Mouse (Mus musculus): ENCODE data around the gene Hoxc10.

The Hoxc10 gene

GRCm38 (mm10) chr15:103015406-103016166 is 49.0 kb downstream of the Hoxc10 start:
- DNase-seq (ENCODE audit: low read depth, low spot score), result no peak
- Histone ChIP-seq H3K36me3 (ENCODE audit: control insufficient read depth, insufficient read depth, low read length, poor library complexity, severe bottlenecking) (no peaks in the 10 kb centered on the region), H3K27me3 (ENCODE audit: control insufficient read depth, insufficient read depth, low read length, poor library complexity, severe bottlenecking) (no peaks in the 10 kb centered on the region; the same call in 1 of the 2 replicates)

- Histone ChIP-seq H3K36me3 (ENCODE audit: control insufficient read depth, insufficient read depth, low read length, poor library complexity, severe bottlenecking) (no peaks in the 10 kb centered on the region), H3K27me3 (ENCODE audit: control insufficient read depth, insufficient read depth, low read length, poor library complexity, severe bottlenecking) (peaks cover 5% of the 10 kb centered on the region)
- DNase-seq (ENCODE audit: low read depth, low spot score), result no peak
These were observed 52.0 kb downstream of the Hoxc10 start, which contains the start of gene Hoxc4 for GRCm38 (mm10) chr15:103018636-103019035. Gene Hoxc4 (plus strand): TSS chr15:103018934.

- no peak for DNase-seq (ENCODE audit: low read depth, low spot score)
- Histone ChIP-seq H3K27me3 (ENCODE audit: control insufficient read depth, insufficient read depth, low read length, poor library complexity, severe bottlenecking) (peaks cover 5% of the 10 kb centered on the region), H3K36me3 (ENCODE audit: control insufficient read depth, insufficient read depth, low read length, poor library complexity, severe bottlenecking) (no peaks in the 10 kb centered on the region)
These were observed 54.4 kb downstream of the Hoxc10 start for GRCm38 (mm10) chr15:103020899-103021418.

Data from splenic B cell, adult 2 months (primary cell).